Mouse (Mus musculus) megakaryocyte progenitor cell, adult 5-6 weeks (primary cell): ENCODE results near the gene Trim71. TPM values are rescaled to one million over a fixed set of nuclear protein-coding genes. Genes with fewer than 3 reads are reported as not detected.

Experiments
- ATAC-seq: replicated peaks from 2 replicates; pipeline ENCODE4 v1.8.0; 2016; ENCODE audit warnings: mild to moderate bottlenecking, moderate TSS enrichment, inconsistent platforms; ENCODE audit not compliant: poor library complexity
- total RNA-seq, 2 experiments: library from RNA; stranded (forward) in 1 of 2; stranded (reverse) in 1 of 2; fragments of 157-497, 149-512 nt in 1 of 2; fragments of 200-1000 nt in 1 of 2; gene quantifications; 2 replicates each; pipeline versions ENCODE4 v1.2.3 to v1.2.4; 2015 to 2017

The Trim71 gene
- total RNA-seq, 2 experiments from 2014 or later, result 0.02 TPM; not detected in 1

DNA sequence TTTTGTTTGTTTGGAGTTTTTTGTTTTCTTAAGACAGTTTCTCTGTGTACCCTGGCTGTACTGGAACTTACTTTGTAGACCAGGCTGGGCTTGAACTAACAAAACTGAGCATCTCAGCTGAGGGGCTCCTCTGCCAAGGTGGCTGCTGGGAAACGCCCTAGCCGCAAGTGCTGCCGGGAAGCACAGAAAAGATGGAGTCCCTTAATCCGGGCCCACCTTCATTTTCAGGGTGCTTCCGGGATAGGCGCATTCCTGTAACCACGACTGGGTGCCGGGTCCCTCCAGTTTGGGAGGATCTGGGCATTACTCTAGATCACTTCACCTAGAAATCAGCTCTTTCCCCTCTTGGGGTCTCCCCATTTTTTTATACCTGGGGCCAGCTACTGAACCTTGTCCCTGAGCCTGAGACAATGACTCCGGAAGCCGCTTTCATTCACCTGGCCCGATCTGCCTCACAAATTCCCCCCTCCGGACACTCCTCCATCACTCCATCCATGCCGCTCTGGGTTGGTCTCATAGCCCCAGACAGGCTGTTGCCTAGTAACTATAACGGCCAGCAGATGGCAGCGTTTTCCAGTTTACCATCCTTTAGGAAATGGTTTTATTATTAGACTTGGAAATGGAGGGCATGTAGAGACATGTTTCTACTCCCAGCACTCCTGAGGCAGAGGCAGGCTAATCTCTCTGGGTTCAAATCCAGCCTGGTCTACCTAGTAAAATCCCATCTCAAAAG, 64.2 kb downstream of the Trim71 start:
- peak; percentile 52 for ATAC-seq

DNA sequence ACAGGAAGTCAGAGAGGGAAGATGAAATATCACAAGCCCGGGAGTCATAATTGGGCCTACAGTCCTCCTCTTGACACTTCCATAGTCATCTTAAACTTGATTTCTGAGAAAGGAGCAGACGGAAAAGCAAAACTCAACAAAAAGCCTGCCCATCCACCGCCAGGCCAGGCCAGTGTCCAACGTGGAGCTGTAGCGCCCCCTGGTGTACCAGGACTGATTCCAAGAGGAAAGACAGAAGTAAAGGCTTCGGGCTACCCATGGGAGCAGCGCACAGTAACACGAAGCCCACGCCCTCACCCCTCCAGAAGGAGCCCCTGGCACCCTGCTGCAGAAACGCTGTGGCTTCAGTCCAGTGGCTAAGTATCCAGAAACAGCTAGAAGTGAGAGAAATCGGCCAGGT, 66.0 kb downstream of the Trim71 start:
- ATAC-seq, result peak; percentile 68

DNA sequence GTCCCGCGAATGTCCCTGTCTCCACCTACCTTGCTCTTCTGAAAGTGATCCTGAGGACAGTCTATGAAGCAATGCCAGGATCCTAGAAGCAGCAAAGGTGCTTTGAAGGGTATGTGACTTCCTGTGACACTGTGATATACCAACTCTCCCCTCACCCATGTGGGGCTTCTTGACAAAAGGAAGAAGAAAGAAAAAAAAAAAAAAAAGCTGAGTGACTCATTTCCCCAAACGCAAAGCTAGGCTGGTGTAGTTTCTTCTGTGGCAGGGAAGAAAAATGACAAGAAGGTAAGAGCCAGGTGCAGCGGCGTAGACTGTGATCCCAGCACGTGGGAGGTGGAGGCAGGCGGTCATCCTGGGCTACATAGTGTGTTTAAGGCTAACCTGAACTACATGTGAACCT, 67.7 kb downstream of the Trim71 start:
- no peak for ATAC-seq

GRCm38 (mm10) chr9:114487481-114488258, 76.5 kb downstream of the Trim71 start:
- no peak for ATAC-seq

GRCm38 (mm10) chr9:114486808-114487207, 77.4 kb downstream of the Trim71 start:
- ATAC-seq, result no peak

- ATAC-seq, result peak; percentile 52
Measured at GRCm38 (mm10) chr9:114484771-114485170, 79.4 kb downstream of the Trim71 start.

DNA sequence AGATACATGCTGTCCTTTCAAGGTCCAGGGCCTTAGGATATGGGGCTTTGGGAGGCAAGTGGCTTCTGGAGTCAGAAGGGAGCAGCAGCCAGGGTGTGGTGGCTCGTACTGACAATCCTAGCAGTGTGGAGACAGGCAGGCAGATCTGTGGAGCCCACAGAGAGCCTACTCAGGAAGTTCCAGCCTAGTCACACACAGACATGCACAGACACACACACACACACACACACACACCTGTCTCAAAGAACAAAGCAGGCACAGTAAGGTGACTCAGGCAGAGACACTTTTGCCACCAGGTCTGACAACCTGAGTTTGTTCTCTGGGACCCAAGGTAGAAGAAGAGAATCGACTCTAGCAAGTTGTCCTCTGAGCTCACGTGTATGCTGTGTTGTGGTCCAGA, 83.2 kb downstream of the Trim71 start:
- ATAC-seq, result no peak

GRCm38 (mm10) chr9:114477019-114477418, 87.2 kb downstream of the Trim71 start:
- no peak for ATAC-seq

- ATAC-seq, result no peak
Measured at GRCm38 (mm10) chr9:114471892-114472291, 92.3 kb downstream of the Trim71 start.

DNA sequence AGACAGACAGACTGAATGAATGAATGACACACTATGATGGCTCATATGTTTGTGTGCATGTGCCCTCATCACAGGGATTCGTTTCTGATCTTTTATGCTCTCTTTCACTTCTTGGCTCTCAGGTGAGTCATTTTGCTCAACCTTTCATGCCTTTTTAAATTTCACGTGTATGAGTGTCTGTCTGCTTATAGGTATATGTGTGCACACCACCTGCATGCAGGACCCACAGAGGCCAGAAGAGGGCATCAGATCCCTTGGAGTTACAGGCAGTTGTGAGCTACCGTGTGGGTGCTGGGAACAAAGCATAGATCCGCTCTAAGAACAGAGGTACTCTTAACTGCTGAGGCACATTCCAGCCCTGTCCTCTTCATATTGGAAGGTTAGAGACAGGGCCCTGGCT, 95.5 kb downstream of the Trim71 start:
- no peak for ATAC-seq

DNA sequence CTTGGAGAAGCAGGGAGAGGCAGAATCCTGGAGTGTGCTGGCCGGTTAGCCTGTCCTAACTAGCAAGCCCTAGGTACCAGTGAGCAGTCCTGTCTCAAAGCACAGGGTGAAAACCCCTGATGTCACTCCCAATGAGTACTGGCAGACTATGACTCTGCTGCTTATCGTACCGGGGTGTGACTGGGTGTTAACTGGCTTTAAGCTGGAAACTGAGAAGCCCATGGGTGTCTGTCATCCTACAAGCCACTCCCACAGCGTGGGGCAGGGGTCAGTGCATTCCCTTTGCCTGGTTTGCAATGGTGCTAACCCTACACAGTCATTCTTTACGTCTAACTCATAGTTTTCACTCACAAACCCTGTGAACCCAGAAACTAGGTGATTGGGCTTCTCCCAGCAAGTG, 96.0 kb downstream of the Trim71 start:
- ATAC-seq, result no peak

DNA sequence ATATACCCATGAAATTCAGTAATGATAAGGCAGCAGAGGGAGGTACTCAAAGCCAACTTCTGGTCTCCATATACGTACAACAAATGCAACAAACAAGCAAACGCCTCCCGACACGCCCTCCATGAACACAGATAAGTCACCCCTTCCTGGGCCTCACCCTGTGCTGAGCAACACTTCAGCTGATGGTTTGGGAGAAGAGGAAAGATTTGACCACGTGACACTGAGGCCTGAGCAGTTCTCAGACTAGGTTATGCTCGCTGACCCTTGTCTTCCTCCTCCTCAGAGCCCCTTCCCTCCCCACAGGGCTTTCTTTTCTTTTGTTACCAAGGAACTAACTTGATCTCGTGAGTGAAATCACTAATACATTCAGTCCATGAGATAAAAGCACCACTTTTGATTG, 97.3 kb downstream of the Trim71 start:
- ATAC-seq, result 0 out of 2 replicates have a peak, but pooled peaks have one; percentile 31

- no peak for ATAC-seq
Measured at GRCm38 (mm10) chr9:114465442-114465841, 98.7 kb downstream of the Trim71 start.

DNA sequence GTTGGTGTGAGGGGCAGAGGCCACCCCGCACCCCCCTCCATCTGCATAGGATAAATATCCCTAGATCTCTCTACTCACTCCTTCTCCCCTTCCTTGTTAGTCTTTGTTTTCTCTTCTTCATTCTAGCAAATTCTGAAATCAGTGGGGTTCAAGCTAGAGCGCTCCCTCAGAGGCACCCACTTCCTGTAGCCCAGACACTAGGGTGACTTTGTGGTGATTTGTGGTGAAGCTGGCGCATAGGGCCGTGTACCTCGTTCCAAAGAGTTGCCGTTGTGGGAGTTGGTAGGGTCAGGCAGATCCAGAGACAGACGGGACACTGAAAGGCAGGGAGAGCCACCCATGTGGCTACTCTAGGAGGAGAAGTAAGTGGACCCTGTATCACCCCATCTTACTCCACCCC, 101.6 kb downstream of the Trim71 start:
- ATAC-seq, result no peak

DNA sequence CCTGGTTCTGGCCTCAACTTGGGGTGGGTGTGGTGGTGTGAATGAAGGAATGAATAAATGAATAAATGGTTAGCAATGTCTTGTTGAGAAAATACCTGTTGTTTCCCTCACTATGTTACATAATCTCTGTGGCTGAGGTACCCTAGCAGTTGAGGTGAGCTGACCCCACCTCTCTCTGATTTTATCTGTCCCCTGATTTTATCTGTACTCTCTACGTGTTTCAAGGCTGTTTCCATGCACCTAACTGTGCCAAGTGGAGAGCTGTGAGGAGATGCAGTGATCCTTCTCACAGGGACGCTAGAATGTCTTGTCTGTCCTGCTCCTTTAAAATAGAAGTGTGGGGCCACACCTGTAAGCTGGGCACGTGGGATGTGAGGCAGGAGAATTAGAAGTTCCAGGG, 105.7 kb downstream of the Trim71 start:
- no peak for ATAC-seq

Other genes with a start within 250 kb of the Trim71 start
- not detected in 2 replicates for gene Bcl2a1c, start 234.2 kb downstream of the Trim71 start, total RNA-seq (2015)
- not detected in 2 replicates for gene Bcl2a1c, start 234.2 kb downstream of the Trim71 start, total RNA-seq (2017)
- gene Crtap, start 173.7 kb downstream of the Trim71 start, total RNA-seq (2015), result 79.4 and 90.2 TPM in 2 replicates
- gene Crtap, start 173.7 kb downstream of the Trim71 start, total RNA-seq (2017), result 22.0 and 33.4 TPM in 2 replicates
- gene Glb1, start 163.3 kb downstream of the Trim71 start, total RNA-seq (2015), result 40.1 and 42.1 TPM in 2 replicates
- gene Glb1, start 163.3 kb downstream of the Trim71 start, total RNA-seq (2017), result 36.3 and 38.4 TPM in 2 replicates
- 2.4 and 3.4 TPM in 2 replicates for gene Tmppe, start 163.3 kb downstream of the Trim71 start, total RNA-seq (2015)
- 4.6 and 5.0 TPM in 2 replicates for gene Tmppe, start 163.3 kb downstream of the Trim71 start, total RNA-seq (2017)
- gene Ccr4, start 59.5 kb downstream of the Trim71 start, total RNA-seq (2015), result not detected in 2 replicates
- not detected in 2 replicates for gene Ccr4, start 59.5 kb downstream of the Trim71 start, total RNA-seq (2017)
- not detected in 2 replicates for gene C130032M10Rik, start 48.7 kb downstream of the Trim71 start, total RNA-seq (2015)
- not detected in 2 replicates for gene C130032M10Rik, start 48.7 kb downstream of the Trim71 start, total RNA-seq (2017)
- gene Cnot10, start 75.8 kb upstream of the Trim71 start, total RNA-seq (2015), result 23.3 and 23.7 TPM in 2 replicates
- 48.1 and 55.7 TPM in 2 replicates for gene Cnot10, start 75.8 kb upstream of the Trim71 start, total RNA-seq (2017)
- gene Dync1li1, start 124.4 kb upstream of the Trim71 start, total RNA-seq (2015), result 28.5 and 29.1 TPM in 2 replicates
- gene Dync1li1, start 124.4 kb upstream of the Trim71 start, total RNA-seq (2017), result 47.4 and 50.9 TPM in 2 replicates
- 29.1 and 31.1 TPM in 2 replicates for gene Cmtm6, start 166.7 kb upstream of the Trim71 start, total RNA-seq (2015)
- 43.1 and 46.2 TPM in 2 replicates for gene Cmtm6, start 166.7 kb upstream of the Trim71 start, total RNA-seq (2017)
- 499 and 542 TPM in 2 replicates for gene Cmtm7, start 217.5 kb upstream of the Trim71 start, total RNA-seq (2015)
- gene Cmtm7, start 217.5 kb upstream of the Trim71 start, total RNA-seq (2017), result 712 and 803 TPM in 2 replicates